Mouse (Mus musculus): ENCODE results near the gene Serpina3b.
A peak's percentile ranks its signal among the peaks of the same experiment; 100 is the strongest.

Gene Serpina3b

DNA sequence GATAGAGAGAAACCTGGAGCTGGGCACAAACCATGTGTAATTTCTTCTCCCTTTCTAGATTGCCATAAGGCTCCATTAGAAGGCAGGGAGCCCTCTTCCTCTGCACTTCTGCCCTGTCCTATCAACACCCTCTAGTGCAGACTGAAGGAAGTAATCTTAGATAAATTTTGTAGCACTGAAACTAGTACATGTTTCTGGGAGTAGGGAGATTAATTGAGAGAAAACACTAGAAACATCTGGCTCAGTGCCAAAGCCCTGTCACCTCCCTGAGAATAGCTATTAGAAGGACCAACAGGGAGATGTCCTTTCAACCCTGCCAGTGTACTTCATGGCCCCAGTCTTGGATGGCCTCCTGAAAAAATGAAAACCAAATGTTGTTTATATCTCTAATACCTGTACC is 50.8 kb downstream of the Serpina3b start:
- peak; percentile 18 to 28 for DNase-seq

- DNase-seq = no peak
Observed at GRCm38 (mm10) chr12:104178987-104179386, 51.2 kb downstream of the Serpina3b start.

DNA sequence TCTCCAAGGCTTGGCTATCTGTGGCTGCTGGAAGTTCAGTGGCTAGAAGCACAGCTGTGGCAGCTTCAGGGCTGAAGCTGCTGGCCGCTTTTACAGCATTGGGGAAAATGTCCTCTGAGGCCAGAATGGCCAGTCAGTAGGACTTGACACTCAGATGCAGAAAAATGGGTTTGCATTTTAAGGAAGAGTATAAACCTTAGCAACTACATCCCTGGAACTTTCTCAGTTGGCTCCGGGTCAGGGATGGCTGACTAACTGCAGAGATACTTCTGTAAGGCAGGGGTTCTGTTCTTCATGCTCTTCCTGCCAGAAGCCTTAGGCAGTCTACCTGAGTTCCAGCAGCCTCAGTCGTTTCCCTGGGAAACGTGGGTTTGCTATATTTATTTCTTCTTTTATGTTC is 57.2 kb downstream of the Serpina3b start:
- no peak for DNase-seq

- no peak for DNase-seq
Observed at GRCm38 (mm10) chr12:104186041-104186581, 58.3 kb downstream of the Serpina3b start.

Data from kidney, postnatal 4 days (tissue).